Mouse (Mus musculus): ENCODE data around the gene Car4.

Car4 gene

DNA sequence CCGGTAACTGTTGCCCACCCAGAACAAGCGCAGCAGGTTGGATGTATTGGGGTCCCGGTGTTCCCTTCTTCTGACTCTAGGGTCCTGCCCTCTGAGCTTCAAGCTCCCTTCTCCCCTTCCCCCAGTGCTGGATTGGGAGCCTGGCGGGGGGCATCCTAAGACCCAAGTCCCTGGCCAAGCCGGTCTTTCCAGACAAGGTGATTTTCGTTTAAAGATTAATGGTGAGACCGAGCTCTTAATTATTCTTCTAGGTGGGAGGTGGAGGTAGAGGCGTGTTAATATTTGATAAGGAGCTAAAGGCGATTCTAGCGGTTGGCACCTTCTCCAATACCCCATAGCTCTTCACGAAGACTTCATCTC lies 665 bp downstream of the Car4 start:
- DNase-seq (ENCODE audit: low spot score): no peak

DNA sequence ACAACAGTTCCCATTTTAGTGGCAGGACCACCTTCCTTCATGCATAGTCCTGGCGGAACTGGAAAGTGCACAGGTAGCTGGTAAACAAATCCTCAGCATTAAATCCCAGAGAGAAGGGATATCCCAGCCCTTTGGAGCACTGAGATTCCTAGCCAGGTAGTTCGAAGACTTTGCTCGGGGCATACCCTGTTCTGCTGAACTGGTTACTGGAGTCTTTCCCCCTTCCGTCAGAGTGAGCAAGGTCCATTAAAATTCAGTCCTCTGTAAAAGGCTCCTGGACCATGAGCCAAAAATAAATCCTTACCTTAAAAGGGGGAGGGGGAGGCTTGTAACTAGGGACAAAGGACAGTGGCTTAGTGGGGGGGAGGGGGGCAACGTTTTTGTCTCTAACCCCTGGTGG lies 1.6 kb downstream of the Car4 start:
- no peak for DNase-seq (ENCODE audit: low spot score)

DNA sequence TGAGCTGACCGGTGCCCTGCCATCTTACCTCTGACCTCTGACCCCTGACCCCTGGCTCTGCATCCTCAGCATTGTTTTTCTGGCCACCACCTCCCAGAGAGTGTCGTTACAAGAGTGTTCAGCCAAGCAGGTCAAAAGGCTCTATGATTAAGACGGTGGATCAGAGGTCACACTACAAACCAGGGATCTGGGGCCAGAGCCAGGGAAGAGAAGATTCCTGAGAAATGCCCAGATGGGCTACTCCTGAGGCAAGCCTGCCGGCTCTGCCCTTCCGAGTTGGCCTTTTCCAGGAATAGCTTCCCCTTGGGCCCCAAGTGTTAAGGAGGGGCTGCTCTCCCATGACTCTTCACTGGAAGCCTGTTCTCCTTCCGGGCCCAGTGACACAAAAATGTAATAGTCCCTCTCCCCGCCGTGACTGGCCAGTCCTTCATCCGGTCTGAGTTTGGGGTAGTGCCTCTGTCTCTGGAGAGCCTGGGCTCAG lies 2.2 kb downstream of the Car4 start:
- no peak for DNase-seq (ENCODE audit: low spot score)

DNA sequence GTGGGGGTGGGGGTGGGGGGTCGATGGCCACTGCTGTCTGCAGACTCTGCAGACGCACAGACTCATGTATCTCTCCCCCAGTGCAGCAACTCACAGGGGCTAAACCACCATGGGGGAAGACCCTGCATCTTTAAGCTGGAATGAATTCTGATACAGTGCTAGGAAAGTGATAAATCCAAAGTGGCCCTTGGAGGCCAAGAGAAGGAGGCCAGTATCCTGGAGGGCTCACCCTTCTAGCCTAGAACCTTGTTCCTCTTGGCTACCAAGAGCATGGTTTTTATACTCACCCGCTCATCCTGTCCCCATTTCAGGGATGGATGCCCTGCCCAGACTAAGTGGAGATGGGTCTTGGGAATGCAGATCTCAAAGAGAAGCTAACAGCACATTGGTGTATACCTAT lies 2.7 kb downstream of the Car4 start:
- no peak for DNase-seq (ENCODE audit: low spot score)

DNA sequence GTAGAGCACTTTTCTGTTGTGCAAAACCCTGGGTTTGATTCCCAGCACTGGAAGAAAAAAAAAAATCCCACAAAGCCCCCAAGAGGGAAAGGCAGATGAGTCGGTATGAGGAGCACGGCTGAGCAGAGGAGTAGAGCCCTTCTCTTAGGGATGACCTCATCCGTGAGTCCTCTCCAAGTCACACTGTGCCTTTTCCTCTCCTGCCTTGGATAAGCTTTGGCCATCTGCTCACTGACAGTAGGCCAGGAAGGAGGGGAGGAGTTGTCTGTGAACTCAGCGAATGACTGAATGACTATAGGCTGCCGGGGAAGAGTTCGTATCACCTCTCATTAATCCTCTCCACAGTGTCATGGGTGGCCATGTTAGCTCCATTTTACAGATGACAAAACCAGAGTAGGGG lies 3.2 kb downstream of the Car4 start:
- no peak for DNase-seq (ENCODE audit: low spot score)

DNA sequence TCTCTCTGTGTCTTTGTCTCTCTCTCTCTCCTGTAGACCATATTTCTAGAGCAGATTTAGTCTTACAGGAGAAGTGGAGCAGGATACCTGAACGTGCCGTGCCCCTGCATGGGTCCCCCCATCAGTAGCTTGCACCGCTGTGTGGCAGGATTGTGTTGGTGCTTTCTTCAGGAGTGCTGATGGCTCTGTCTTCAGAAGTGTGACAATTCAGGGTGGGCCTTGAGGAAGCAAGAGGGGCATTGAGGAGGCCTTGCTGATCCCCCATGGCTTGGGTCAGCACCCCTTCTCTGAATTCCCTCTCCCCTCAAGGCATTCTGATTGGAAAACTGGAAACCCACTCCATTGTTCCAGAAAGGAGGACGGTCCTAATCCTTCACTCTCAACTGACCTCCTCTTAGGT lies 4.0 kb downstream of the Car4 start:
- no peak for DNase-seq (ENCODE audit: low spot score)

DNA sequence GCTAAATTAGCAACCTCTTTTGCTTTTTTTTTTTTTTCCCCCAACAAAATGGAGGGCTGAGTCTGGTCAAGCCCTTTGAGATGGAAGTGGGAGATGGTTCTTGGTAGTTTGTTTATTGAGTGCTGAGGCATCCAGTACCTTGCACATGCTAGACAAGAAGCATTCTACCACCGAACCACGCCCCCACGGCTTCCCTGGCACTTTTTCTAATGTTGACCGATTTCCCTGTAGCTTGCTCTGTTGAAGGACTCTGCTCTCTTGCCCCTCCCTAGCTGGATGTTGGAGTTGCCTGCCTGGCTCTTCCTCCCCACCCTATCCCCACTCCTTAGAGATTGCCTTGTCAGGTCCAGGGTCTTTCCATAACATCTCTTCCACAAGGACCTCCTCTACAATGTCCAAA lies 5.0 kb downstream of the Car4 start:
- no peak for DNase-seq (ENCODE audit: low spot score)

DNA sequence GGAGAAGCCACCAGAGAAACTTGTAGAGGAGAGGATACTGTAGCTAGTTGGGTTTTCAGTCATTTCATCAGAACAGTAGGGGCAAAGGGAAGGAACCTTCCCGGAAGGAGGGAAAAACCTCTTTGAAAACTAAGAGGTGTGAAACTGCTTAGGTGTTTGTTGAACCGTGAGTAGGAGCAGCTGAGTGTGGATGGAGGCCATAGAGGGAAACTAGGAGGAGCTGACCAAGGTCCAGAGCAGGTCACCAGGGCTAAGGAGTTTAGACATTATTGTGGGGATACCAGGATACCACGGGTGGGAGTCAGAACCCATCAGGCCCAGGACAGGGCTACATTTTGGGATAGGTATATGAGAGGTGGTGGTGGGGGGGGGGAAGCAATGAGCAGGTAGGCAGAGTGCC lies 6.0 kb downstream of the Car4 start:
- no peak for DNase-seq (ENCODE audit: low spot score)

DNA sequence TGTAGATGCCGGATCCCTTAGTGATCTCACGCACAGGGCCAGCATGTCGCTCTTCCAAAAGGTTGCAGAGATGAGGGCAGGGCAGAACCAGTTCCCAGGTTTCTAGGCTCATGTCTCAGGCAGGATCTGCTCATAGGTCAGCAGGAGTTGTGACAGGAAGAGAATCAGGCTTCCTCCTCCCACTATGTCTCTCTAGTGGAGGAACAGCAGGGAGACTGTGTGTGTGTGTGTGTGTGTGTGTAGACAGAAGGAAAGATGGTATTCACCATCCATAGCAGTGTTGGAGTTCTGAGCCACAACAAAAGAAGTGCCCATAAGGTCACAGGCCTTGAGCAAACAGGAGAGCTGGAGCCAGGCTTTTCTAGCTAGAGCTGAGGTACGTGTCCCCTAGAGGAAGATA lies 9.1 kb downstream of the Car4 start:
- no peak for DNase-seq (ENCODE audit: low spot score)

DNA sequence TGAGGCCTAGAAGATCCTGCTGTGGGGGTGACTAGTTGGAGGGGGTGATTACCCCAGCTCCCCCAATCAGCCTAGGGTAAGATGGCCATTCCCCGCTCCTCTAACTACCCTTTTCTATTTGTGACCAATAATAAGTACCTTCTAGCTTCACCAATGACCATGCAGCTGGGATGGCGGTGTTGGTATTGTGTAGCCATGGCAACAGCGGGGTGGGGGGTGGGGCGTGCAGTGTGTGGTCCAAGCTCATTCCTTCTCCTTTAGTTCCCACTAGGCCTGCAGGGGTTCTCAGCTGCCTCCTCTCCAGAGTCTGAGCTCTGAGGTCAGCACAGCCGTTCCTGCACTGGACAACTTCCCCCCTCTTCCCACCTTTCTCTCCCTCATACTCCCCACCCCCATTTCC lies 9.5 kb downstream of the Car4 start:
- no peak for DNase-seq (ENCODE audit: low spot score)

DNA sequence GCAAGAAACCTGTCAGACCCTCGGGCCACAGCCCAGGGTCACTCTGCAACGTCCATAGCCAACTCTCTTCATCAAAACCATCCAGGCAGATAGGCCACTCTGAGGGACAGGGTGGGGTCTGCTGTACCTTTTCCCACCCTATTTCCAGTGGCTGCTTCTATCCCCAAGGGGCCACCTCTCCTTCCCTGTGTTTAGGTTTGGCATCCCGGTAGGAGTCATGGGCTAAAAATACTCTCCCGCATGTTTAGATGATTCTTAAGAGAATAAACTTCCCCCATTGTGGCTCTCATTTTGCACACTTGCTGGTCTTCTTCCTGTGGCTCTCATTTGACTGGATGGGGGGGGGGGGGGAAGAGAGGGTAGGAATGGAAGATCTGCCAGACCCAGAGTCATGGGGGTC lies 10.7 kb downstream of the Car4 start:
- no peak for DNase-seq (ENCODE audit: low spot score)

DNA sequence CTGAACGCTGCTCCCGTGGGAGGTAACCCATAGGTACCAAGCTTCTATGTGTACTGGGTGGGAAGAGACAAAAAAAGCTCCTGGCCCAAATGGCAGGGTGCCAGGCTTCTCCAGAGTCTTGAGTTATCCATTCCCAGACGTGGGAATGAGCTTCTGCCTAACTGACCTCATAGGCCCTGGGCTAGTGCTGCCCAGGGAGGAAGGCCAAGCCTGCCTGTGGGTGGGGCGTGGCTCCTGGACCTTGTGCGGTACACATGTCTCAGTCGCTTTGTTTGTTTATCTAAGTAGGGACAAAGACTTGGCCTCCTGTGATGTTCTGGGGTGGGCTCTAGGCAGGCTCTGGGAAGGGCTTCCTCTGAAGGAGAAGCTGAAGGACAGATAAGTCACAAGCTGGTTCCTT lies 11.2 kb downstream of the Car4 start:
- DNase-seq (ENCODE audit: low spot score): no peak

DNA sequence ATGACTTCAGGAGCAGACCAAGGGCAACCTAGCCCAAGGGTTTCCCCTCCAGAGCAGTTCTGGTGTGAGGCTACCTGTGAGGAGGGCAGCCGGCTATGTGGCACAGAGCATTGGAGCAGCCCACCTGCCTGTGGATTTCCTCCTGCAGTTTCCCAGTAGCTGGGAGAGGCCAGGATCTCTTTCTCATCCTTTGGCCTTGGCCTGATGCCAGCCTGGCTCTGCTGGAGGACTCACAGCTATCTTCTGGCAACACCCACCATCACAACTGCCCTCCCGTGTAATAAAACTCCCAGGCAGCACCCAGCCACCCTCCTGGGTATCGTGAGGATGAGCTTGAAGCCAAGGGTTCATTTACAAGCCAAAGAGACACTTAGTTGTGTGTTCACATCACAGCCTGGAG lies 14.5 kb downstream of the Car4 start:
- no peak for DNase-seq (ENCODE audit: low spot score)

DNA sequence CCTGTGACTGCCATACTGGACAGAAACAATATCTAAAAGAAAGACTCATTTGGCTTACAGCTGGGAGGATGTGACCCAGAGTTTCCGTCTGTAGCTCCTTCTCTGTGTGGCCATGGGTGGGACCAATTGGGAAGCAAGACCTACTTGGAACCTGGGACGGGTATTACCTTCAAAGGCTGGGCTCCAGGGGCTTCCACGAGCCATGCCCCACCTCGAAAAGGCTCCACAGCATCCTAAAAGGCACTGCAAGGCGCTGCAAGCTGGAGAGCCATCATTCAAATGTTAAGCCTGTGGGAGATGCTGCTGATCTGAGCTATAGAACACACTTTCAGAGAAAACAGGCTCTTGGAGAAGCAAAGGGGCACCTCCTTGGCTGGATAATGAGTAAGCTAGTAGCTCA lies 16.1 kb downstream of the Car4 start:
- no peak for DNase-seq (ENCODE audit: low spot score)

DNA sequence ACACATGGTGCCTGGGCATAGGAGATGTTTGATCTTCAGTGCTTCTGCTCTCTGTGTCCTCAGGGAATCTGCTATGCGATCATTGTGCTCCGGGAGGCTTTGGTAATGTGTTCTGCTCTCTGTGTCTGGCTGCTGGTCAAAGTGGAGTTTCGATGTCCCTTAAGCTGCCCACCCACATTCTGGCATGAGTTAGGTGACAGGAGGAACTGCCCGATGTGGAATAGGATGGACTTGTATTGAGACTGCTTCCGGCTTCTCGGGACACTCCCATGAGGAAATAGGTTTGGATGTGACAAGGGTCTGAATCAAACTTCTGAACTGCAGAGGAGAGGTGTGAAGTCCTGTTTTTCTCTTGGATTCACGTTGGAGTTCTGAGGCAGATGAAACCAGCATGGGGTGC lies 17.0 kb downstream of the Car4 start:
- DNase-seq (ENCODE audit: low spot score): no peak

DNA sequence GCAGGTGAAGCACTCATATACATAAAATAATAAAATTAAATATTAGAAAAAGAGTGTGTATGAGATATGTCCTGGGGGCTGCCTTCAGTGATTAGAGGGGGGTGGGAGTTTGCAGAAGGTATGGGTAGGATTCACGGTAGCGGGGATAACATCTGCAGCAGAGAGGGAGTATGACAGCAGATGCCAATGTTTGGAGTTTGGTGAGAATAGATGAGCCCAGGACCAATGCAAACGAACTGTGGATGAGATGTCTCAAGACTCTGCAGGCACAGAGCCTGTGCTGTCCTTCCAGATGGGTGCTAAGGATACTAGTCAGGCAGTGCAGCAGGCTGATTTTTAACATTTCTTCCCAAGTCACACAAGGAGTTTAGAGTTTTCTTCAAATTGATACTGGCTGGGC lies 19.1 kb downstream of the Car4 start:
- no peak for DNase-seq (ENCODE audit: low spot score)

DNA sequence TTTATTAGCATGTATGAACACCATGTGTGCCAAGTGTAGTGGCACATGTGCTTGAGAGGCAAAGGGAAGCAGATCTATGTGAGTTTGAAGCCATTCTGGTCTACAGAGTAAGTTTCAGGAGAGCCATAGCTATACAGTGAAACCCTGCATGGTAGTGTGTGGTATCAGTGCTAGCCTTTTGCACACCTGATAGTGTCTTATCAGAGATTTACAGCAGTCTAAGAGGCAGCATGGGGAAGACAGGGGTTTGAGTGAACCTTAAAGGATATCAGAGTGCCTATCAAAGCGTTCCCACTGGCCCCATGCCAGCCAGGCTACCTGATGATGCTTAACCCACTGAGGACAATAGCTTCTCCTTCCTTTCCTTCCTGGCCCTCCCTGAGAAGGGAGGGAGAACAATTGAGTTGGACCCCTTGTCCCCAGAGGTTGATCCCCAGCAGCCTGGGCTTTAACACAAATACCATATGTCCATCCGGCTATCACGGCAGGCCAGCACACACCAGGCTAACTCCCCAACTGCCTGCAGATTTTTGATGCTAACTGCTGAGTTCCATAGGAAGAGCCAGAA lies 19.9 kb downstream of the Car4 start:
- no peak for DNase-seq (ENCODE audit: low spot score)

DNA sequence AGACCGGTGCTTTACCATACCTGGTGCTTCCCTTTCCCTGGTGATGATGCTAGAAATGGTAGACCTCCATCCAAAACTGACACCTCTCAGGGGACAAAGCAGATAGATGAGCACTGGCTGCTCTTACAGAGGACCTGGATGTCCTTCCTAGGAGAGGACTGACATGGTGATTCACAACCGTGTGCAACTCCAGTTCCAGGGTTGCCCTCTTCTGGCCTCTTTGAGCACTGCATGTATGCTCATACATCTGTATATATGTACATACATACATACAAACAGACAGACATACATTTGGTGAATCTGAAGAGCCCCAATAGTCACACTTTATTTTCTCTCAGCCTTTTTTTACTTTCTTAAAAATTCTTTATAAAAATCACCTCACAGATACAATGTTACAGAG lies 20.5 kb downstream of the Car4 start:
- no peak for DNase-seq (ENCODE audit: low spot score)

DNA sequence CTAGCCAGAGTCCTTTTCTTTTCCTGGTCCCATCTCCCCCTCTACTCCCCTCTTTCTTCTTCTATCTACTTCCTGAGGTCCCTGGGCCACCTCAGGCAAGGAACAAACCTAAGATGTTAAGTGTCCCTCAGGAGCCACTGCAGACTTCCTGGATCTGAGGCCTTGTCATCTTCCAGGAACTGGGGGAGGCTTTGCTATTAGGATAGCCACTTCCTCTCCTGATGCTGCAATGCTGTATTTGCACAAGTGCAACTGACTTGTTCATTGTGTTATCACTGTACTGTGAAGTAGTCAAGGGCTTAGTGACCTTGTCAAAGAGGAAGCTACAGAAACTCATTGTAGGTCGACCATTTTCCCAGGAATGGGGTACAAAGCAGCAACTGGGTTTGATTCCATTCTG lies 21.8 kb downstream of the Car4 start:
- no peak for DNase-seq (ENCODE audit: low spot score)

DNA sequence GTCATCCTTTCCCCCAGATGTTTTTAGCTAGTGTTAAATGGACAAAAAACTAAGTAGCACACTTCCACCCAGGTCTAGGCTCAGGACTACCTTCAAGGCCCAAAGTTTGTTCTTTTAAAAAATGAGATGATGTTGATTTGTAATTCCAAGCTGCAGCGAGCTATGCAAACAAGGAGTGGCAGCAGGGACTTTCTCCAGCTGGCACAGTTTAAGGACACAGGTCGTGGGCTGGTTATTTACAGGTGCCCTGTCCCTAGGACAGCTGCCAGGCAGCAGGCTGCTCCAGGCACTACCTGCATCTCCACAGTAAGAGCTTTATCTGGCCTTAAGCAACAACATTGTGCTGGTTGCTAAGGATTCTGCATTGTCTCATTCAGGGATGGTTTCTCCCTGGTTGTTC lies 23.1 kb downstream of the Car4 start:
- no peak for DNase-seq (ENCODE audit: low spot score)

DNA sequence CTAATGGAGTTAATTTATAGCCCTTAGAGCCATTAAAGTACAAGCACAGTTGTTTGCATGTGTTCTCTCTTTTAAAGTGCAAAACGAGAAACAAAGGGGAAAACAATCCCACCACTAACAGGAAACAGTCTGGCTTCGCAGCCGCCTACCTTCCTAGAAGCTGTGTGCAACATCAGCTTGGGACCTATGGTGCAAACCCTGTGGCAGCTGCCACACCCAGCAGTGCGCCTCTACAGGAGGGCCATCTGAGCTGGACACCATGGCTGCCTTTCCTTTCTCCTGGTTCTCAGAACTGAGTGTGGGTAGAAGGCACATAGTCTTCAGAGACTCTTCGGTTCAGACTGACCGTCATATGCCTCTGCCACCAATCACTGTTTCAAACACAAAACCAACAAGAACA lies 27.8 kb downstream of the Car4 start:
- DNase-seq (ENCODE audit: low spot score): no peak

DNA sequence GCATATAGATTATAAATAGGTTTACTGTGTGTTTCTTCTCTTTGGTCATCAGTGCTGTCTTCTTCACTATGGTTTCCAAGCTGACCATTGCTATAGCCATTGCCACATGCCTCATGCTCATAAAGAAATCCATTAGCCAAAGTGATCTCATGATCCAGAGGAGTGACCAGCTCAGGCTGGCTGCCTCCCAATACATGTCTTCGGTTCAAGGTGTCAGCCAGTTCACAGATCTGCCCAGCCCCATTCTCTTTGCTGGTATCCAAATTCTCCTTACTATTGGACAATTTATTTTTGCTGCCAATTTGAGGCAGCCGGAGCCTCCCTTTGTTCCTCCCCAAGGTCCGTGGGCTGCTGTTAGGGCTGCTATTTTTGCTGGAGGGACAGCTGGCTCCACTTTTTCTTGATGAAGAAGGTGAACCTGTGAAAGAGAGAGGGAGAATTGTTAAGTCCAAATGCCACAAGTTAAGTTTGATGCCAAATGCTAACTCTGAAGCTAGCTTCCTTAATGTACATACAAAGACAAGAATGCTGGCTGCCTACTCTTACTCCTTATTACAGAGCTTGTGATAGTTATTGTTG lies 30.8 kb downstream of the Car4 start:
- no peak for DNase-seq (ENCODE audit: low spot score)

DNA sequence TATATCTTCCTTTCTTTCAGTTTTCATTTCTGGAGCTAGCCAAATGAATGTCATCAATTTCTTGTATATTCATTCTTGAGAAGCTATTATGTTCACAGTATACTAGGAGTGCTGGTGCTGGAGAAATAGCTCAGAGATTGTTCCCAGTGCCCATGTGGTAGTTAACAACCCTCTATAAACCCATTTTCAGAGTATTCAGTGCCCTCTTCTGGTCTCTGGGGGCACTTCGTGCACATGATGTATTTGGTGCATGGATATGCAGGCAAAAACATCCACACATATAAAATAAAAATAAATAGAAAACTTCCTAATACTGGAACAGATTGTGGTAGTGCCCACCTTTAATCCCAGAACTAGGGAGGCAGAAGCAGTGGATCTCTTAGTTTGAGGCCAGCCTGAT lies 35.4 kb downstream of the Car4 start:
- DNase-seq (ENCODE audit: low spot score): no peak

DNA sequence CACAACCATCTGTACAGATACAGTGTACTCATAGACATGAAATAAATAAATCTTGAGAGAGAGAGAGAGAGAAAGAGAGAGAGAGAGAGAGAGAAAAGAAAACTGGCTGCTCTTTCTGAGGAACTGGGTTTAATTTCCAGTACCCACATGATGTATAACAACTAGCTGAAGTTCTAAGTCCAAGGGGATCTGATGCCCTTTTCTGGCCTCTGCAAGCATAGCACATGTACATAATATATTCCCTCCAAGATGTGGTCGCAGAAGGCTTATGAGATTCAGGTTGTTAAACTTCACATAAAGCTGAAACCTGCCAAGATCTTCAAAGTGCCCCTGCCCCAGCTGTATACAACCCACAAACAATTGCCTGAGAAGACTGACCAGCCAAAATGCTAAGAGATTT lies 37.7 kb downstream of the Car4 start:
- DNase-seq (ENCODE audit: low spot score): no peak

DNA sequence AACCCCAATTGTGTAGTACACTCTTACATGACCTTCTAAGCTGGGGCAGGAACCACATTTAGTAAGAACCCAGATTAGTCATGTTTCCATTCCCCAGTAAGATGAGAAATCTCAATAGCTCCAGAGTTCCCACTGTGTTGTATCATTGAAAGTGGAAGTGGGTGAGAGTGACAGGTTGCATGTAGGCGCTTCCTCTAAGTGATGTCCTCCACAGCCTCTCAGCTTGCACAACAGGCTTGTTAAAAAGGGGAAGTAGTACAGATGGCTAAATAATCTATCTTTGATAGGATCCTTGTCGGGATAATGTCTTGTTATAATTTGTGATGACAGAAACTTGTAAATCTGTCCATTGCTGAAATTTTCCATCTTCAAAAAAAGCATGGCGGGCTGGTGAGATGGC lies 46.0 kb downstream of the Car4 start:
- DNase-seq (ENCODE audit: low spot score): no peak
